Mouse (Mus musculus) thymus, postnatal 4 days (tissue): Measurements from ENCODE around the gene Dus1l.
A peak's percentile ranks its signal among the peaks of the same experiment; 100 is the strongest.
"Not testable (repeated sequence)": the region's sequence is repeated elsewhere in the genome, so short reads cannot be mapped to it uniquely, and the experiment has no call there.

Experiments
- DNase-seq: peaks from one replicate; pipeline ENCODE4 v3.0.0; 2021

Dus1l gene

GRCm38 (mm10) chr11:120818251-120818650 lies 22.0 kb upstream of the Dus1l start:
- DNase-seq, result no peak

- no peak for DNase-seq
These were observed 21.2 kb upstream of the Dus1l start for GRCm38 (mm10) chr11:120817358-120817757.

- no peak for DNase-seq
These were observed 15.9 kb upstream of the Dus1l start for GRCm38 (mm10) chr11:120812068-120812467.

- no peak for DNase-seq
These were observed 11.8 kb upstream of the Dus1l start for GRCm38 (mm10) chr11:120808010-120808409.

GRCm38 (mm10) chr11:120805375-120806298 lies 9.4 kb upstream of the Dus1l start:
- no peak for DNase-seq

GRCm38 (mm10) chr11:120804769-120805168 lies 8.6 kb upstream of the Dus1l start:
- DNase-seq, result no peak

GRCm38 (mm10) chr11:120804274-120804673 lies 8.1 kb upstream of the Dus1l start:
- no peak for DNase-seq

- DNase-seq, result peak; percentile 91
These were observed 4.1 kb upstream of the Dus1l start for GRCm38 (mm10) chr11:120800061-120800904.

GRCm38 (mm10) chr11:120799316-120799890 lies 3.2 kb upstream of the Dus1l start:
- DNase-seq, result no peak

GRCm38 (mm10) chr11:120798244-120798643 lies 2.0 kb upstream of the Dus1l start:
- DNase-seq, result no peak

GRCm38 (mm10) chr11:120796614-120796946 lies 377 bp upstream of the Dus1l start:
- DNase-seq, result no peak

GRCm38 (mm10) chr11:120792652-120793051 lies 3.6 kb downstream of the Dus1l start:
- DNase-seq, result no peak

GRCm38 (mm10) chr11:120789810-120790209 lies 6.4 kb downstream of the Dus1l start:
- DNase-seq, result no peak

- DNase-seq, result no peak
These were observed 6.8 kb downstream of the Dus1l start for GRCm38 (mm10) chr11:120789355-120789754.

GRCm38 (mm10) chr11:120788460-120788859 lies 7.7 kb downstream of the Dus1l start:
- not testable (repeated sequence) for DNase-seq

- no peak for DNase-seq
These were observed 11.1 kb downstream of the Dus1l start for GRCm38 (mm10) chr11:120785145-120785544.

GRCm38 (mm10) chr11:120784064-120784791 lies 12.0 kb downstream of the Dus1l start, which contains the start of the genes Rfng and Gps1:
Gene Rfng, minus strand, starts transcription at chr11:120784207.
Gene Gps1, plus strand, starts transcription at chr11:120784272.
- DNase-seq, result peak; percentile 89

GRCm38 (mm10) chr11:120783426-120784063 lies 12.7 kb downstream of the Dus1l start:
- no peak for DNase-seq

- DNase-seq, result not testable (repeated sequence)
These were observed 14.8 kb downstream of the Dus1l start for GRCm38 (mm10) chr11:120781361-120781760.

GRCm38 (mm10) chr11:120779876-120780275 lies 16.3 kb downstream of the Dus1l start:
- DNase-seq, result peak; percentile 3

GRCm38 (mm10) chr11:120777123-120777522 lies 19.1 kb downstream of the Dus1l start:
- DNase-seq, result no peak
